Mouse (Mus musculus) layer of hippocampus, adult 9-10 months (tissue): ENCODE results near the gene S100a9.

Experiments
- DNase-seq: peaks from one replicate; pipeline ENCODE4 v3.0.0; 2022; ENCODE audit warnings: low spot score

S100a9 gene

GRCm38 (mm10) chr3:90695613-90696012 is at the start of gene S100a9:
TSS of gene S100a9 (minus strand) at chr3:90695721.
- DNase-seq = no peak

- no peak for DNase-seq
Observed at GRCm38 (mm10) chr3:90726606-90727005, 31.1 kb upstream of the S100a9 start, which contains the start of gene Pglyrp4. TSS of gene Pglyrp4 (plus strand) at chr3:90726906.

- peak; percentile 69 for DNase-seq
Observed at GRCm38 (mm10) chr3:90709591-90710460, 14.3 kb upstream of the S100a9 start.

GRCm38 (mm10) chr3:90708523-90709202 is 13.1 kb upstream of the S100a9 start:
- peak; percentile 25 for DNase-seq

GRCm38 (mm10) chr3:90702244-90702643 is 6.7 kb upstream of the S100a9 start:
- DNase-seq = no peak

- DNase-seq = no peak
Observed at GRCm38 (mm10) chr3:90693496-90693895, 2.0 kb downstream of the S100a9 start.

GRCm38 (mm10) chr3:90686835-90687234 is 8.7 kb downstream of the S100a9 start:
- no peak for DNase-seq

- DNase-seq = no peak
Observed at GRCm38 (mm10) chr3:90683929-90684328, 11.6 kb downstream of the S100a9 start.

- no peak for DNase-seq
Observed at GRCm38 (mm10) chr3:90678656-90679055, 16.9 kb downstream of the S100a9 start.

GRCm38 (mm10) chr3:90668846-90669245 is 26.7 kb downstream of the S100a9 start, which contains the start of gene S100a8:
TSS of gene S100a8 (plus strand) at chr3:90668978.
- no peak for DNase-seq

GRCm38 (mm10) chr3:90664219-90664618 is 31.3 kb downstream of the S100a9 start:
- DNase-seq = no peak

- DNase-seq = no peak
Observed at GRCm38 (mm10) chr3:90659364-90660044, 36.0 kb downstream of the S100a9 start.

- DNase-seq = no peak
Observed at GRCm38 (mm10) chr3:90657405-90657804, 38.1 kb downstream of the S100a9 start.

- DNase-seq = no peak
Observed at GRCm38 (mm10) chr3:90653717-90654116, 41.8 kb downstream of the S100a9 start, which contains the start of gene S100a7a. TSS of gene S100a7a (plus strand) at chr3:90654017.

GRCm38 (mm10) chr3:90652878-90653508 is 42.5 kb downstream of the S100a9 start:
- DNase-seq = peak; percentile 76

GRCm38 (mm10) chr3:90649832-90650231 is 45.7 kb downstream of the S100a9 start:
- DNase-seq = no peak

GRCm38 (mm10) chr3:90648981-90649380 is 46.5 kb downstream of the S100a9 start:
- DNase-seq = no peak

GRCm38 (mm10) chr3:90647291-90647690 is 48.2 kb downstream of the S100a9 start:
- no peak for DNase-seq

GRCm38 (mm10) chr3:90644220-90644619 is 51.3 kb downstream of the S100a9 start:
- no peak for DNase-seq
